Mouse (Mus musculus) liver, embryonic 14.5 days (tissue): ENCODE data around the gene Ascc3. TPM values are rescaled to one million over a fixed set of nuclear protein-coding genes. Genes with fewer than 3 reads are reported as not detected.

Experiments used
- ATAC-seq: fragments of 200-750 bp; cut with Nextera tagmentation; 2 replicates; pipeline ENCODE4 v1.8.0; 2017; ENCODE audit warnings: moderate number of reproducible peaks, mild to moderate bottlenecking, moderate library complexity; ENCODE audit not compliant: insufficient read depth
- DNase-seq, 3 experiments: peaks; one replicate each; pipeline ENCODE4 v3.0.0-alpha.2; 2012 to 2013; ENCODE audit warnings: low read depth in 3 of 3, low spot score in 3 of 3
- H3K27ac ChIP-seq: fragments of 300-500 bp; sonication (generic); 2 replicates; pipeline ENCODE4 v1.5.1; 2014; ENCODE audit warnings: moderate library complexity, mild to moderate bottlenecking, control low read depth, inconsistent platforms
- H3K27me3 ChIP-seq: fragments of 300-500 bp; sonication (generic); 2 replicates; pipeline ENCODE4 v1.6.1; 2014; ENCODE audit warnings: mild to moderate bottlenecking, low read length, moderate library complexity; ENCODE audit not compliant: control insufficient read depth, insufficient read depth
- H3K36me3 ChIP-seq: fragments of 300-500 bp; sonication (generic); replicated peaks from 2 replicates; pipeline ENCODE4 v1.6.1; 2014; ENCODE audit warnings: low read depth; ENCODE audit not compliant: control insufficient read depth, insufficient read depth
- H3K4me1 ChIP-seq, 2 experiments: fragments of 200-500 bp in 1 of 2; fragments of 300-500 bp in 1 of 2; sonication (generic) in 1 of 2; replicated peaks; 2 replicates each; pipeline ENCODE4 v1.6.1; 2012 to 2014; ENCODE audit warnings: antibody characterized with exemption in 1 of 2, inconsistent platforms in 1 of 2, low read length in 1 of 2; ENCODE audit not compliant: control insufficient read depth in 2 of 2, insufficient read depth in 2 of 2
- H3K4me2 ChIP-seq: fragments of 300-500 bp; sonication (generic); 2 replicates; pipeline ENCODE4 v1.6.1; 2014; ENCODE audit warnings: low read depth, mild to moderate bottlenecking, control low read depth, moderate library complexity
- H3K4me3 ChIP-seq, 2 experiments: fragments of 200-500 bp in 1 of 2; fragments of 300-500 bp in 1 of 2; sonication (generic) in 1 of 2; 2 replicates each; pipeline ENCODE4 v1.5.1; 2012 to 2014; ENCODE audit warnings: low read depth in 2 of 2, low read length in 2 of 2, mild to moderate bottlenecking in 2 of 2, control low read depth in 1 of 2, inconsistent platforms in 1 of 2, moderate library complexity in 1 of 2; ENCODE audit not compliant: insufficient read depth in 1 of 2
- H3K9ac ChIP-seq: fragments of 300-500 bp; sonication (generic); replicated peaks from 2 replicates; pipeline ENCODE4 v1.6.1; 2014; ENCODE audit warnings: mild to moderate bottlenecking, control low read depth, moderate library complexity
- H3K9me3 ChIP-seq: fragments of 300-500 bp; sonication (generic); 2 replicates; pipeline ENCODE4 v1.6.1; 2016; ENCODE audit warnings: low read length, mixed read lengths; ENCODE audit not compliant: control insufficient read depth
- CTCF ChIP-seq: IDR thresholded peaks from 2 replicates; pipeline ENCODE4 v1.5.1; 2016; ENCODE audit warnings: antibody characterized with exemption, low read depth, control low read depth
- EP300 ChIP-seq: IDR thresholded peaks from 2 replicates; pipeline ENCODE4 v1.6.1; 2016; ENCODE audit warnings: antibody characterized with exemption, low read depth
- WGBS: fragments of 180-500 bp; shearing (Covaris S2); extraction: QIAGEN DNeasy Blood & Tissue Kit; methylation state at CpG from one replicate; pipeline ENCODE4 v1.1.7; 2014; ENCODE audit not compliant: insufficient replicate concordance; 5-methylcytosine and 5-hydroxymethylcytosine counted together
- polyA plus RNA-seq, 2 experiments: library from polyadenylated mRNA; depleted of rRNA in 1 of 2; stranded (reverse) in 1 of 2; unstranded in 1 of 2; fragments of >200 nt; fragmentation: Nextera tagmentation in 1 of 2; extraction: Ambion mirVana in 1 of 2; gene quantifications; 2 replicates each; pipeline versions ENCODE4 v1.2.1 to v1.2.3; 2012 to 2014

Gene Ascc3
- polyA plus RNA-seq, 2 experiments, result 12.2 to 13.7 TPM

DNA sequence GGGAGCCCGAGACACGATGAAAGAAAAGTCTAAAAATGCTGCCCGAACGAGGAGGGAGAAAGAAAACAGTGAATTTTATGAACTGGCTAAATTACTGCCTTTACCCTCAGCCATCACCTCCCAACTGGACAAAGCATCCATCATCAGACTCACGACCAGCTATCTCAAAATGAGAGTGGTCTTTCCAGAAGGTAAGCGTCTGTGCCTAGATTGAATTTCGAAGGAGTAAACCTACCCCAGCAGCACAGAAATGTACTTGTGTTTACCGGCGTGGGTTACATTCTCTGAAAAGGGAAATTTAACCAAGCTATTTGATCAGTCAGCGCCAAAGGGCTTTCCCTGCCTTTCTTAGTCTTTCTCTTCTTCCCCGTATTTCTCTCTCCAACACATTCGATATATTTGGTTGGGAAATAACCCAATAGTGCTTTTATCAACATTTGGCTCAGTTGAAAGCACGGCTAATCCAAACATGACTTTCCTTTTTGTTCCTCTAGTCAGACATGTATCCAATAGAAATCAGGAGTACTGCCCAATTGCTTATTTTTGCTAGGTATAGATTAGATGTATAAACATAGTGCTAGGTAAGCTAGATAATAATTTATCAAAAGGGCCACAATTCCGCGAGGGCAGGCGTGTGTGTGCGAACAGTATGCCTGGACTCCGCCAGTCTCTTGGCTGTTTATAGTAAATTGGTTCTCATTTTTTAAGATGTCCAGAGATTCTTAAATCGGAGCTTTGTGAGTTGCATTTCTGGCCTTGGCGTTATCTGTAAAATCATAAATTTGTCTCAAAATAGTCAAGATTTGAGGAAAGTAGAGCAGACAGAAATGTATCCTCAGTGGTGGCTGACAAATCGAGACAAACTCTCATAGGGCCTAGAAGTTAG lies 303.7 kb downstream of the Ascc3 start:
- Histone ChIP-seq H3K4me3 (no peak overlapping the region), H3K9ac (no peak overlapping the region), H3K27ac (no peak overlapping the region), H3K36me3 (no peaks in the 10 kb centered on the region), H3K4me2 (no peak overlapping the region), H3K4me1 (no peaks in the 10 kb centered on the region; a peak in 1 of 4 replicates), H3K9me3 (no peaks in the 10 kb centered on the region), H3K27me3 (peaks cover 95% of the 10 kb centered on the region)
- no peak for TF ChIP-seq CTCF
- no peak for TF ChIP-seq EP300
- no peak for ATAC-seq
- WGBS, result 7% methylated on average over 21 of the region's 21 CpGs
- DNase-seq, result no peak

DNA sequence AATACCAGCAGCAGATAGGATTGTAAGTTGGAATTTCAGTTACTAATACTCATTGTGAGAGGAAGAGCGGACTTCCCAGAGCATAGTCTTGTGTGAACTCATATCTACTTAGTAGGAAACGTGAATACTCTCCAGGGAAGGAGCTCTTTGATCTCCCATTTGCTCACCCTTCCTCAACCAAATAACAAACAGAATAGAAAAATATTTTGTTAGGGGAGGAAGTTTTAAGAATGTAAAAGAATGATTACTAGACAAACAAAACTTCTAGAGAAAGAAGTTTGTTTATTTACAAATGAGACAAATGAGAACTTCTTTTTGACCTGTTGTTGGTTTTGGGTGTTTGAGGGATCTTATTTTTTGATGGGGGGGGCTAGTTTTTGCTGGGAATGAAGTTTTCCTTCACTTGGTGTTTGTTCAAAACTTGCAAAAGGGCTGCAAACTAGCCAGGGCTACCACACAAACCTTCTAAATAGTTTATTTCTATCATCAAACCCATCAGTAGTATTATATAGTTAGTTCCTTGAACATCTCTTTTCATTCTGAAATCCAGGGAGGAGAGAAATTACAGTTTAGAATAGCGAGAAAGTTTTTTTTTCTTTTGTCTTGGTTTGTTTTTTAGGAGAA lies 304.4 kb downstream of the Ascc3 start:
- Histone ChIP-seq H3K27ac (no peak overlapping the region), H3K9me3 (no peaks in the 10 kb centered on the region), H3K27me3 (peaks cover 95% of the 10 kb centered on the region), H3K4me2 (no peak overlapping the region), H3K9ac (no peak overlapping the region), H3K4me3 (no peak overlapping the region), H3K4me1 (no peaks in the 10 kb centered on the region; a peak in 1 of 4 replicates), H3K36me3 (no peaks in the 10 kb centered on the region)
- DNase-seq (no peak), ATAC-seq (no peak)
- WGBS, result 6% methylated on average over 3 of the region's 3 CpGs
- no peak for TF ChIP-seq CTCF
- no peak for TF ChIP-seq EP300

DNA sequence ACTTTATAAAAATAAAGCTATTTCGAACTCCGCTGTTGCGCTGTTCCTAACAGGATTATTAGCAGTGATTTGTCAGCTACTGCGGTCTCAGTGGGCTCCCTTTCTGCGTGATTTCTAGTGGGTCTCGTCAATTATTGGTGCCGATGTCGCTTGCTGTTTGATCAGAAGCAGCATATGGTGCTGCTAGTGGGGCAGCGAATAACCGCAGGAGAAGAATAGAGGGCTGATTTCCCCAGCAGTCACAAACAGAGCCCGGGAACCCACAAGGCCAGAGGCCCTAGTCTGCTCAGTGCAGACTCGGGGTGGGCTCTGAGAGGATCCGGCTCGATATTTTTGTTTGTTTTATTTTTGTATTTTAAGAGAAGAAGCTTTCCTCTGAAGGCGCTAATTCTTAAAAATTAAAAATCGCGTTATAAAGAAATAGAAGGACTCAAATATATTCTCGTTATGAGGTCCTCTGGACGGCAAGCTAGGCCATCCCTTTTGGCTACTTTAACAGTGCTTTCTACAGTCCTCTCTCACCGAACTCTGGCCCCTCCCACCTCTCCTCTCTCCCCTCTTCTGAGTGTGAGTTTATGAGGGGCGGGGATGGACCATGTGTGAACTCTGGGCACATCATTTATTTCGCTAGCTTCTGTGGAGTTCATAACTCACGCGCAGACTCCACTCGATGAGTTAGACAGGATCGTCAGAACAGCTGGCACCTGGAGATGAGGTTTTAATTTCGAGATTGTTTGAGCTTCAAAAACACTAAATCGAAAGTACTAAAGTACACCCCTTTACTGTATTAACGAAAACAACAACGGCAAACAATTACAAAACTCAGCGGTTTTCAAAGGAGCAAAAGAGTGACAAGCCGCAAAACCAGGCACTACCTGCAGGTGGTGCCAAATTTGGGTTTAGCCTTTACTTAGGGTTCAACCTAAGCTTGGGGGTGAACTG lies 305.3 kb downstream of the Ascc3 start:
- Histone ChIP-seq H3K36me3 (no peaks in the 10 kb centered on the region), H3K27me3 (peaks cover 95% of the 10 kb centered on the region), H3K4me2 (no peak overlapping the region), H3K27ac (no peak overlapping the region), H3K9me3 (no peaks in the 10 kb centered on the region), H3K4me1 (no peaks in the 10 kb centered on the region; a peak in 1 of 4 replicates), H3K4me3 (no peak overlapping the region), H3K9ac (no peak overlapping the region)
- no peak for ATAC-seq
- 2% methylated on average over 32 of the region's 32 CpGs for WGBS
- peak in 1 of 3 experiments; percentile 19 for DNase-seq
- peak; percentile 44; the same call in 1 of the 2 replicates for TF ChIP-seq CTCF
- no peak for TF ChIP-seq EP300

DNA sequence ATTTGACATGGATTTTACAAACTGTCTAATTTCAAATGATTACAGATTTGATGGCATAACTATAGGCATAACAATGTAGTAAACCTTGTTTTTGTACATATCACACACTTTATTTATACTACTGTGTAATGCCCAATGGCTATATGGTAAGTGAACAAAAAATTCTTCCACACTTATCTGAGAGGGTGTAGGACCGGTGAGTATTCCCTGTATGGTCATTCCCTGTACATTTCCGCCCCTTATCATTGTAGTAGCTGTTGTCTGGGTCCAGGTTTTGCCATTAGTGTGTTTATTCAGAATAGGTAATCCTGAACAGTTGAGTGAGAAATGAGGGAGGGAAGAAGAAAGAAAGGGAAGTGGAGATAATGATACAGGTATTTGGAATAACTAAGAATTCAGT lies 306.2 kb downstream of the Ascc3 start:
- no peaks in the 10 kb centered on the region for H3K9me3 ChIP-seq
- WGBS, result 18% methylated on average over 2 of the region's 2 CpGs
- DNase-seq, result no peak
- no peak overlapping the region for H3K4me3 ChIP-seq
- H3K4me2 ChIP-seq, result no peak overlapping the region
- TF ChIP-seq EP300, result no peak
- no peak for TF ChIP-seq CTCF
- H3K27ac ChIP-seq, result no peak overlapping the region
- H3K4me1 ChIP-seq, result no peaks in the 10 kb centered on the region; a peak in 1 of 4 replicates
- ATAC-seq, result no peak
- no peaks in the 10 kb centered on the region for H3K36me3 ChIP-seq
- H3K9ac ChIP-seq, result no peak overlapping the region
- peaks cover 95% of the 10 kb centered on the region for H3K27me3 ChIP-seq
